Mouse (Mus musculus) left cerebral cortex, postnatal 10 days (tissue): ENCODE results near the gene Cabcoco1. TPM values are rescaled to one million over a fixed set of nuclear protein-coding genes. Genes with fewer than 3 reads are reported as not detected.

Source experiments
- DNase-seq, 2 experiments: peaks; one replicate each; pipeline ENCODE4 v3.0.0; 2021 to 2022; ENCODE audit warnings: low spot score in 2 of 2, mixed read lengths in 1 of 2; ENCODE audit errors: extremely low spot score in 1 of 2
- intact Hi-C: fragments of 180-260 bp; cut with DNase I; formaldehyde crosslinking; loops from one replicate; pipeline ENCODE4 v1.15.1; 2025
- total RNA-seq, 2 experiments: library from RNA; stranded (reverse); gene quantifications; 2 replicates each; pipeline ENCODE4 v1.2.3; 2021

Gene Cabcoco1
- total RNA-seq, 2 experiments from 2014 or later = 1.9 to 2.1 TPM

DNA sequence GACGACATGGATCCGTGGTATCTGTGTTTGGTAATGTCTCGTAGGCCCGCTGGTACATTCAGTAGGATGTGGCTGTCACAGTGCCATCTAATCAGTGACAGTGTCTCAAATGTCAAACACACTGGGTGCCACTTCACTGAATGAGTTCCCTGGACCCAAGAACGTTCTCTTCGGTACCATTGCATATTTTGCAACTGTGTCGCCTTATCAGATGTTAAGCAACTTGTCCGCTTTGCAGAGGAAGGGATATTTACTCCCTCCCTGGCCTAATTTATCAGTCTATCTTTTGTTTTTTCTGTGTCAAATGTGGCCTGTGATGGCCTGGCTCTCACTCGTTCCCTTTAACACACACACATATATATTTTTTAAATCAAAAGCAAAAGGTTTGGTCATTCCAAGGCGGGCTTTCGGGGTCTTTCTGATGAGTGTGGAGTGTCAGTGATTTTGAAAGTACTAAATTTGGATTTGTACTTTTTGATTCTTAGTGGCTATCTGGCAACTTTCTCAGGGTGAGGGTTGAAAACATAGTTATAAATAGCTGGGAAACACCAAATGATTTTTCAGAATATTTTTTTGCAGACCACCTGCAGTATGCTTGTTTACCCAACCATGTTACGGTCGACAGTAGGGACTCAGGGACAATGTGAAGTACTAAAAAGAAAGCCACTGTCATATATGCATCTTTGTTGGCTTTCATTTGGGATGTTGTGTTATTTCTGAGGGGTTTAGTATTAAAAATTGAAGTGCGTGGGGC, 97.2 kb downstream of the Cabcoco1 start:
- DNase-seq = no peak
- intact Hi-C loops = no loop called here

DNA sequence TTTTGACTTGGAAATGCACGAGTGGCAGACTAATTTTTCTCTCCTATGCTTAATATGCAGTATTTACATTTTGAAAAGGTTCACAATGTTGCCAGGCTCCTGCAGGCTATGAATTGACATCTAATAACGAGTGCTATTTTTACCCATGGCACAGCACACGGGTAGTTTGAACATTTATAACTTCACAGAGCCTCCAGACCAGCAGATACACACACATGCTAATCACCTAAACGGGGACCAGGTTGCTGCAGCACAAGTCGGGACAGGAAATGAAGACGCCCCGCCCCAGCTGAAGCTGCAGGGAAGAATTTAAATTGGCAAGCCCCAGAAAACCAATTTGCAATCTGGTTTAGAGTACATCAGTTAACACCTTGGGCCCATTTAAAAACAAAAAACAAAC, 98.6 kb downstream of the Cabcoco1 start:
- intact Hi-C loops = no loop called here
- DNase-seq = no peak

DNA sequence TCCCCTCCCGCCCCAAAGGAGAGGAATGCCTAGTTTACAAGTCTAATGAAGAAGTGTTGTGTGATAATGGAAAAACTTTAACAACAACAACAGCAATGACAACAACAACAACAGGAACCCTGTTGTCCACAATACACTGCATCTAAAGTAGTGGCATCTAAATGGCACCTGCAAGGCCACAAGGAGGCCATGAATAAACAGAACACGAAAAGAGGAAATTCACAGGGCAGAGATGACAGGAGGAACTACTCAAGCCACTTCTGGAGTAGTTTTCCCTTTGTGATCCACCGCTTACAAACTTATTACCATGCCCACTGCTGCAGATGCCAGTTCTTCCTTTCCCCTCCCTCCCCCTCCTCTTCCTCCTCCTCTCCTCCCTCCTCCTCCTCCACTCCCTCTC, 99.0 kb downstream of the Cabcoco1 start:
- intact Hi-C loops = no loop called here
- no peak for DNase-seq

DNA sequence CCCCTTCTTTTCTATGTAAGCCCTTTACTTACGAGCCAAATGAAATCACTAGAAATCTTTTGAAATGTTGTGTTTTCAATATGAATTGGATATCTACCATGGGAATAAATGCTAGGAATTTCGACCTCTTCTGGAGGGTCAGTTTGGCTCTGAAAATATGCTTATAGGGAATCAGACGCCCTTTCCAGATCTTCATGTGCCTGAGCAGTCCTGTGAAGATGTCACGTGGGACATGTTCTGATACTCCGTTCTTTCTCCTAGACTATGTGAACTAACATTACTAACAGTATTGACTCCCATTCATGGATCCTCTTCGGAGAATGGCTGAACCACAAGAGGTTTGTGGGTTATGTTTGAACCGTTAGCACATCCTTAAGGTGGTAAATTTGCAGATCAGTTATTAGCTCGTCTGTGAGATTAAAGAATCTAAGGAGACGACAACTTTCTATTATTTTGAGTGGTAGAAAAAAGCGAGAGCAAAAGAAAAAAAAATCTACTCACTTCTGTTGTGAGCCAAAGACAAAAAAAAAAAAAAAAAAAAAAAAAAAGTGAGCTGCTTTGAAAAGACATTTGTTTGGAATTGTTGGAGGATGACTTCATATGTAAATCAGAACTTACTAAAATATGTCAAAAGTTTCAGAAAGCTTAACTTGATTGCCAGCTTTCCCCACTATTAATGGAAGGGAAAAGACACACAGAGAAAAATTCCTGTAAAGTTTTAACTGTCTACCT, 99.6 kb downstream of the Cabcoco1 start:
- no peak for DNase-seq
- intact Hi-C loops = no loop called here

DNA sequence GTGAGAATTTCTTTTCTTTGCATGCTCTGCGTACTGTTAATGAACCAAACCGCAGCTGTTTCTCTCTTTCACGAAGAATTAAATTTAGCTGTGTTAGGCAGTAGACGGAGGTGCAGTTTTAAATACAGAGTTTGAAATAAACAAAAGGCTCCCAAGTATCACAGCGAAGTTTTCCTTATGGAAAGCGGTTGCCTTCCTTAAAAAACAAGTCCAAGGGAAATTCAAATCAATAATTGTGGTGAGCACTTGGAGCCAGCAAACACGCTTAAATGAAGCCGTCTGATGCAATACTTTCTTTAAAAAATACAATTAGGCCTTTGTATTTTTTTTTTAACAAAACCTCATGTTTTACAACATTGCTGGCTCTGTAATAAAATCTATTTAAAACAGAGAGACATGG, 101.2 kb downstream of the Cabcoco1 start:
- intact Hi-C loops = no loop called here
- no peak for DNase-seq

DNA sequence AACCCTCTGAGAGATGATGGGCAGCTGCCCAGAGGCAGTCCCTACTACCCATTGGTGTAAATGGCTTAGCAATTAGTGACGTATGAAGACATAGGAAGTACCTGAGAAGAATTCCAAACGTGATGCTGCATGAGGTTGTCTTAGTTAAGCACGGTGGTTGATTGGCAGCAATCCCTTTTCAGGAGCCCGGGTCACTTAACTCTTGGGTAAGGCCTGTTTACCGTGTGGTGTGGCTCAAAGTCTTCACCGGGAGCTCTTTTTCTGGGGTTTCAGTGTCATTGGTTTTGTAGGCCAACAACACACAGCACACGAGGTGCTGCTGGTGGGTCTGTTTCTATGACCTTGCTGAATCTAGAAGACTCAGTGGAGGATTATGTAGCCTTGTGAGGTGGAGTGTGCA, 105.9 kb downstream of the Cabcoco1 start:
- intact Hi-C loops = no loop called here

DNA sequence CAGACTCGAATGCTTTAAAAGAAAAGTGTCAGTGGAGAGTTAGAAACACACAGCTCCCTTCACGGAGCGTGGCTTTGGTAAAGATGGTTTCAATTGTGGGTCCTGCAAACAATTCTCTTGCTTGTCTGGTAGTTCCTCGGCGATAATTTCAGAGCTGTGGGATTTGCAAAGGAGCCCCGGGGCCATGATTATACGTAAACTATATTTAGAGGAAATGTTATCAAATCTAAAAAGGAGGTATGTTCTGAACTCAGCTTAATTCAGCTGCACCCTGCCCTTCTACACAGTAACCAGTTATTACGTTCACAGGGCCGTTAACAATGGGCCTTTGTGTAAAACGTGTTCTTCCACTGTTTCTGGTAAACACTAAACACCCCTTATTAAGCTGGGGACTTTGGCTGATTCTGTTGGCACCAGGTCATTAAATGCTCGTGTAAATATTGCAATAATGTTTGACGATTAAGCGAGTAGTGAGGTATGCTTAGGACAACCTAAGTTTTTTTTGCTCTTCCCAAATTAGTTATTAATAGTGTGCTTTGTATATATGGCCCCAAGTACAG, 106.6 kb downstream of the Cabcoco1 start:
- intact Hi-C loops = no loop called here
- no peak for DNase-seq

More for the DNA sequence above, 105.9 kb downstream of the Cabcoco1 start:
- no peak for DNase-seq

DNA sequence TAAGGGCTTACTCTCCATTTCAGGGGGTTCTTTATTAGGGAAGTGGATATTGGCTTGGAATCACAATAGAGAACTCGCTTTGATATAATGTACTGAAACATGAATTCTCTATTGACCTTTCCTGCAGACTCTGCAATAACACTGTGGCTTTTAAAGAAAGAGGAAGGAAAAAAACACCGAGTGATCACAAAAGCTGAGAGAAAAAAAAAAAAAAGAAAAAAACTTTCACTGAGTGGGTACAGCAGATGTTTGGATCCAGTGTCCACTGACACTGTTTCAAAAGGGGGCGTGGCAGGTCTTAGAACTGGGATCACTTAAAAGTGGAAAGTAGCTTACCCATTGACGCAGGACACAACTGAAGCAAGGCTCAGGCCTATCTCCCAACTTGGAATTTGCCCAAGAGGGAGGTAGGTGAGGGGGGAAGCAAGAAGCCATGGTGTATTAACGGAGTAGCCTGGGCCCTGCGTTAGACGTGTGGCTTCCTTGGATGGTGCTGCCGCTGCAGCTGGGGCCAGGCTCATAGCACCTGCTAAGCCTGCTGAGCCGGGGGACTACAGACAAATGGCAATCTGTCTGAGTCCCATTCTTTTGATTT, 107.6 kb downstream of the Cabcoco1 start:
- DNase-seq = no peak
- intact Hi-C loops = no loop called here

DNA sequence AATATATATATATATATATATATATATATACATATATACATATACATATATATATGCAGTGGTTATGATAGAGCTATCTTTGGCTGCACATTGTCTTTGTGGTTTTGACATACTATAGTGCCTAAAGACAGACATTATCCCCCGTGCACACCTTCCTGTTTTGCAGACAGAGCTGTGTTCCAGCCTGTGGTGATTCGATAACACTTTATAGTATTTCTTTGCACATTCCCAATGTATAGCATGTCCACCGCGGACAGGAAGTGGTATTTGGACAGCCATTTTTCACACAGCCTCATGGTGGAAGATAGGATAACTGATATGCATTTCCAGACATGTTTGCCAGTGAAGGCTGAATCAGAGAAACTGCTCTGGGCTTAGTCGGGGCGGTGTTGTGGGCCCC, 110.3 kb downstream of the Cabcoco1 start:
- intact Hi-C loops = no loop called here
- no peak for DNase-seq

DNA sequence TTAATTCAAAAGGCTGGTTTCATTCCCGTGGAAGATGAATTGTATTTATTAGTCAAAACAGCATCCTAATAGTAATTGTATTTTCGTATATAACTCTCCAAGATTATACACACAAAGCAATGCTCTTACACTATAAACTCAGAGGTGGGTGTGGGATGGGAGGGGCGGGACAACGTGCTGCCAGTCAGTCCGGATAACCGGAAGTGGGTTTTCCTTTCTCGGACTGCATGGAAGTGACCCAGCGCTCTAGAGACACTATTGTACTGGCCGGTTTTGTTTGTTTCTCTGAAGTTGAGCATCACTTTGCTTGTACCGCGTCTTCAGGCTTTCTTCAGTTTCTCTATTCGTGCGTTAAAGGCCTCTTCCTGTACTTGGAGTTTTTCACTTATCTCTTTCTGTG, 110.8 kb downstream of the Cabcoco1 start:
- intact Hi-C loops = no loop called here
- no peak for DNase-seq

DNA sequence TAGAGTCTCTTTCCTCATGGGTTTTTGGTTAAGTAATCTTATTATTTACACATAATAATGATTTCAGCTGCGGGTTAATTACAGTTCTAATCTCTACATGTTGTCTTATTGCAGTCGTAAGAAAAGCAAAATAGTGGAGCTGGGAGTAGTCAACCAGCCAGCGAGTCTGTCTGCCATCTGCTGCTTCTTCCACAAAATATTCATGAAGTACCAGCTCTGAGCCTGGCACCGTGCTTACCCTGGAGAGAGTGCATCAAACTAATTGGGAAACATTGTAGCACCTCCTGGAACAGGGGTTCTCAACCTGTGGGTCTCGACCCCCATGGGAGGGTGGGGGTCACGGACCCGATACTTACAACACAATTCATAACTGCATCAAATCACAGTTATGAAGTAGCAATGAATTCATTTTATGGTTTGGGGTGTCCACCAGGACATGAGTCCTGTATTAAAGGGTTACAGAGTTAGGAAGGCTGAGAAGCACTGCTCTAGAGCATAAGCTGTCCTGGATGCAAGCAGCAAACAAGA, 121.2 kb downstream of the Cabcoco1 start:
- peak in 1 of 2 experiments; percentile 35 for DNase-seq
- intact Hi-C loops = loop anchor here (10.0 kb wide), 1 partner anchor 126 kb away; no protein-coding TSS in a partner anchor

DNA sequence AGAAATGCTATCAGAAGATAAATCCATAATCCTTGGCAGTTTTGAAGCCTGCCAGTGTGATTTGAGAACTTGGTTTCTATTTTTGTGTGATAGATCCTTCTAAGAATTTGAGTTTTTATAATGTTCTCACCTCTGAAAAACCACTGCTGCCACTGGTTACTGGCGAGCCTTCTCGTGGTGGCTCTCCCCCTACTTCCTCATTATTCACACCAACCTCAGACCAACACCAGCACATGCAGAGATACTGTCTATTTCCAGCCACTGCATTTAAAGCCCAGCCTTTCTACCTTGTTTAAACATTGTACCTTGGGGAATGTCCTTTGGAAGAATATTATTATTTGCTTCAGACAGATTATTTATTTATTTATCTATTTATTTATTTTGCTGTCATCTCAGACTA, 121.8 kb downstream of the Cabcoco1 start:
- DNase-seq = no peak
- intact Hi-C loops = loop anchor here (10.0 kb wide), 1 partner anchor 125 kb away; no protein-coding TSS in a partner anchor

DNA sequence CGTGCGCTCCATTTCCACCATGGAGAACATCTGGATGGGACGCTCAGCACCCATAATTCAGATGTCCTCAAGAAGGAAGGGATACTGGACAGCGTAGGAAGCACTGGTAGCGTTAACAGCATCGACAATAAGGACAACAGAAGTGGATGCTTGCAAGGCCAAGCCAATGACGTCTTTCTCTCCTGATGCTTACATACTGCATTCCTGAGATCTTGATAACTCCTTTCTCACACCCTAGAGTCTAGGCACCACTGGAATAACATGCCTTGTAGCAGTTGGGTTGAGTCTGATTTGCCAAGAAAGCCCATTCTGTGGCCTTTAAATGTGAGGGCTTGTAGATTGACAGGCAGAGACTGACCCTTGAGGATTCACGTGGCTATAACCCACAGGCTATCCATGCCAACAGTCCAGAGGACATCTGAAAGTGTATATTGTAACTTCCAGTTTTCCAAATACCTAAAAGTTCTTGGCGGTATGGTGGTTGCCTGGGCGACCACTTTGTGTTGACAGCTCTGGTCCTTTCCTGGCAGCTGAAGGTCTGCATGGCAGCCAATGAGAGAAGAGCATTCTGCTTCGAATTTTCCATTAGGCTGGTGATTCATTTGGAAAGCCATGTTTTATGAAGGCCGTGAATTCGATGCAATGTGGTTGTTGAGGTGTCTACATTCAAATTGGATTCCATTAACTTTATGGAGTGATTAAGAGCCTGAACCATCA, 124.5 kb downstream of the Cabcoco1 start:
- DNase-seq = no peak
- intact Hi-C loops = no loop called here

DNA sequence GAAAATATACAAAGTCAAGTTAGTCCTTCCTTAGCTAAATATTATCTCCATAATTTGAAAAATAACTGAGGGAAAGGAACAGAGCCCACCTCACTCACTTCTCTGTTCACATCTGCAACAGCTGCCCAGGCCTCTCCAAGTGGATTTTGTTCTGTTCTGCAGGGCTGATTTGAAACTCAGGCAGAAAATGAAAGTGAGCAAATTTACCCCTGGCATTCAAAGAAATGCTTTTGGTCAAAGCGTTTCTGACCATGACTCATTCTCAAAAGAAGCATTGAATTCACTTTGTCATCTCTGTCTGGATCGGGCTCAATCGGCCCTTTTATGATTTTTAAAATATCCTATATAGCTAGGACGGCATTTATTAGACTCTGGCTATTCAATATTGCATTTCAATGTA, 135.8 kb downstream of the Cabcoco1 start:
- DNase-seq = no peak
- intact Hi-C loops = no loop called here

DNA sequence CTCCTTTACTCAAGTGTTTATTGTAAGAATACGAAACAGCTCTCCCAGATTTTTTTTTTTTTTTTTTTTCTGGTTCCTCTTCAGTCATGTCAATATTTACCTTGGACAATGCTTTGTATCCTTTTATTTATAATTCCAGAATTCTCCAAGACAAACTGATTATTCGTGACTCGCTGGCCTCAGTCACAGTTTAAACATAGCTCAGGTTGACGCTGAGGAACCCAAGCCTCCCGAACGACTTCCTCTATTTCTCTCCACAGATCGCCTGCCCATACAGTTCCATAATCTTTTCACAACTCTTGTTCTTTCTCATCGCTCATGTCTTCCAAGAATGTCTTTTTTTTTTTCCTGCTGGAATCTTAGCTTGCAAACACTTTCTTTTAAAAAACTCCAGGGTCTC, 144.9 kb downstream of the Cabcoco1 start:
- intact Hi-C loops = no loop called here
- no peak for DNase-seq

DNA sequence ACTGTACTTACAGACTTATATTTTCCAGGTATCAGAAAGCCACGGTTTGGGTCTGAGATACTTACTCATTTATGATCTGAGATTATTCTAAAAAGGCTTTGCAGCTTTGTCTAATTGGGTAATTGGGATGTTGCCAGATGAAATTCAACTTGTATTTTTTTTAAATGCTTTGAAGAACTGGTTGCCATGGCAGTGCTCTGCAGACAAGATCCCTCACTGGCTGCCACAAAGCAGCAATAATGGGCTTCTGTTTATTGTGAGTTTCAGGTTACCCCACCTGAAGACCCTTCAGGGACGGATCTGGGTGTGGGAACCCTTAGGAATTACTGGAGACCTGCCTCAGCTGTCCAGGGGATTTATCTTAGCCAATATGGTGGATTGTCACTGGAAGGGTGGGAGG, 145.6 kb downstream of the Cabcoco1 start:
- peak in 1 of 2 experiments; percentile 16 for DNase-seq
- intact Hi-C loops = no loop called here

DNA sequence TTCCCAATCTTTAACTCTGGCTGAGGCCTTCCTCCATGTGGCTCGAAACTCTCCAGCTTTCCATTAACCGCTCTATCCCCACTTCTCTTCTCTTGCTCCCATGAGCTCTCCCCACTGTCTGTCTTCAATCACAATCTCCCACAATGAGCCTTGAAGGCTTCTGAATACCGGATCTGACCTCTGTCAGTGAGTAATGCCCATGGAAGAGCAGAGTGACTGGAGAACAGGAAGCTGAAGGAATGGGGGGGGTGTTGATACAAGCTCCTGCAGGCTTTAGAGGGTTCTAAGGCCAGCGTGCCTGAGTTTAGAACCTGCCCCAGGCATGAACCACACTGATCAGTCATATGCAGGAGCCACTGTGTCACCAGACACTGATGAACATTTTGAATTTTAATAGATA, 150.1 kb downstream of the Cabcoco1 start:
- intact Hi-C loops = no loop called here

DNA sequence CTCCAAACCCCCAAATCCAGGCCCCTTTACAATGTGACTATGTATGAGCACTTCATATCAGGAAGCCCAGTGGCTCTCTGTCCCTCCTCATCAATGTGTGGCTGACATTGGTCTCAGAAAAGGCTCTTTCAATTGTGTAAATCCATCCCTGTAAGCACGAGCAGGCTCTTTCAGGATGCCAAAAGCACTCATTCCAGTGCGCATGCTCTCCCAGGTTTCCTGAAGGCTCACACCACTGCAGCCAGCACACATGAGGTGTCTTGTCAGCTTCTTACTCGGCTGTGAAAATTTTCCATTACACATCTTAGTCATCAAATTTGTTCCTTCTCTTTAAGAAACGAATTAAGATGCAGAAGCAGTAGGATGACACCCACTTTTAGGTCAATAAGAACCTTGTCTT, 152.9 kb downstream of the Cabcoco1 start:
- DNase-seq = no peak

More for the DNA sequence above, 150.1 kb downstream of the Cabcoco1 start:
- DNase-seq = no peak

DNA sequence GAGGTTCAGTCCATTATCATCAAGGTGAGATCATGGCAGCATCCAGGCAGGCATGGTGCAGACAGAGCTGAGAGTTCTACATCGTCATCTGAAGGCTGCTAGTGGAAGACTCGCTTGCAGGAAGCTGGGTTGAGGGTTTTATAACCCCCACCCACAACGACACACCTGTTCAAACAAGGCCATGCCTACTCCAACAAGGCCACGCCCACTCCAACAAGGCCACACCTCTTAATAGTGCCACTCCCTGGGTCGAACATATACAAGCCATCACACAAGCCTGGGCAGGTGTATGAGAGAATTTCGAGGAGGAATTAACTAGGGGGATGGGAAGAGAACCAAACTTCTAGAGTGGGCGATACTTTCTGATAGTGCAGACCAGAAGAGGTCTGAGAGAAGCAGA, 153.6 kb downstream of the Cabcoco1 start:
- no peak for DNase-seq
- intact Hi-C loops = no loop called here

More for the DNA sequence above, 152.9 kb downstream of the Cabcoco1 start:
- intact Hi-C loops = no loop called here
